Mouse (Mus musculus): Measurements from ENCODE around the gene Map3k1.

- no peak for TF ChIP-seq CTCF (IDR thresholded peaks at IDR 0.05; ENCODE audit: low read depth)
- no peak for TF ChIP-seq EP300 (optimal IDR thresholded peaks at IDR 0.05)
Observed at GRCm38 (mm10) chr13:111753321-111753720, 55.5 kb downstream of the Map3k1 start.

Data from stomach, postnatal 0 days (tissue).